Mouse (Mus musculus): Measurements from ENCODE around the gene Uts2.
A peak's percentile ranks its signal among the peaks of the same experiment; 100 is the strongest.
"Not testable (repeated sequence)": the region's sequence is repeated elsewhere in the genome, so short reads cannot be mapped to it uniquely, and the experiment has no call there.

Uts2 gene

GRCm38 (mm10) chr4:151010316-151010715, 13.4 kb downstream of the Uts2 start:
- no peak for DNase-seq (ENCODE audit: extremely low read depth, insufficient read length, low spot score)

- no peak for DNase-seq (ENCODE audit: extremely low read depth, insufficient read length, low spot score)
Observed at GRCm38 (mm10) chr4:151015946-151016345, 19.0 kb downstream of the Uts2 start.

- not testable (repeated sequence) for DNase-seq (ENCODE audit: extremely low read depth, insufficient read length, low spot score)
Observed at GRCm38 (mm10) chr4:151017356-151017755, 20.5 kb downstream of the Uts2 start.

- DNase-seq (ENCODE audit: extremely low read depth, insufficient read length, low spot score) = no peak
Observed at GRCm38 (mm10) chr4:151024152-151024551, 27.3 kb downstream of the Uts2 start.

DNA sequence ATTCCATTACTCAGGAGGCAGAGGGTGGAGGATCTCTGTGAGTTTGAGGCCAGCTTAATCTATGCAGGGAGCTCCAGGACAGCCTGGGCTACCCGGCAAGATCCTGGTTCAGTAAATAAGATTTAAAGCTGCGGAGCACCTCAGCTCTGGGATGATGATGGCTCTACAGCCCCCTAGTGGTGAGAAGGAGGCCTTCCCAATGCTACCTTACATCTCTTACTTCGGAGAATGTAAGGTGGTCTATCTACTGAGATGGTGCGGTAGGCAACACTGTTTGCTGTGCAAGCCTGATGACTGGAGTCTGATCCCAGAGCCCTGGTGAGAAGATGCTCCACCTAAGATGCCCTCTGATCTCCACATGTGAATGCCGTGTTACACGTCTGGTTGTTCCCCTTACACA, 30.1 kb downstream of the Uts2 start:
- DNase-seq (ENCODE audit: extremely low read depth, insufficient read length, low spot score) = no peak

DNA sequence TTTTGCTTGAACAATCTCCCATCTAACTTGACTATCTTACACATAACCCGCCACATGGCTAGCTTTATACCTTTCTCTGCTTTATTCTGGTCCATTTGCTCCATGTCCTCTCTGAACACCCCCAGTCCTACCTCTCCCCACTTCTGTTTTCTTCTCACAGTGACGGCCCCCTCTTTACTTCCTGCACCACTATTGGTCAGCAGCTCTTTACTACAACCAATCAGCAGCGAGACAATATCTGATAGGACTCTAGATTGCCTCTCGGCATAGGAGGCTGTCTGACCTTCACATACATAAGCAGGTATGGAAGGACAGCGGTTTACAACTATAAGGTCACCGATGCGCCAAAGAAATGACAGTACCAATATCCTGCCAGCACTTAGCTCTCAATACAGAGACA, 39.6 kb downstream of the Uts2 start:
- no peak for DNase-seq (ENCODE audit: extremely low read depth, insufficient read length, low spot score)

- DNase-seq (ENCODE audit: extremely low read depth, insufficient read length, low spot score) = no peak
Observed at GRCm38 (mm10) chr4:151037800-151038199, 40.9 kb downstream of the Uts2 start.

DNA sequence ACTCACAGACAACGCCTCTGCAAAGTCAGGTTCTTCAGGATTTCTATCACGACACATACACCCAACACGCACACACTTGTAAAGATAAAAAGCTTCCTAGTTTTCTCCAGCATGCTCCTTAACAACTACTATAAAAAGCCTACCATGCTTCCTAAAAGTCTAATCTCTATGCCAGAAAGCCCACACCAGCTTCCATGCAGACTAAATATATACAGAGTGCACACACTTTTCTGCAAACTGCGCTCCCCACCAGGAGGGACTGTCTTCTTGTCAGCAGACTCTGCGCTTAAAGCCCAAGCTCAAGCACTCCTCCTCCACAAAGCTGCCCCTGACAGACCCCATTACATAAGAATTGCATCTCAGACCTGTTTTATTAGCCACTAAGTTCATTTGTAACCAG, 44.6 kb downstream of the Uts2 start:
- no peak for DNase-seq (ENCODE audit: extremely low read depth, insufficient read length, low spot score)

DNA sequence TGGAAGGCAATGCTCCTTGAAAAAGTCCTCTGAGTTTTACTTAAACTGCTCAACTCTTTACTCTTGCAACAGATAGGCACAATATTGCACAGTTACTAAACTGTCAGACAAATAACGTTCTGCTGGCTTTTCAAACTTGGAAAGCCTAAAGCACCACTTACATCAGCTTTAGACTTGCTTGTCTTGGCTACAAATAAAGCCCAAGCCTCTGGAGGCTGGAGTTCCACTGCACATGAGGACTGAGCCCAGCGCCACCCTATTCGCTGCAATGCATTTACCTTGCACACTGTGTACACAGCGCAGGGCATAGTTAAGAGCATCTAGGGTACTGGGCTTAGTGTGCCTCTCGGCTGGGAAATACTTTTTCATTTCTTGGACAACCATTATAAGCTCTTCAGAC, 46.4 kb downstream of the Uts2 start:
- DNase-seq (ENCODE audit: extremely low read depth, insufficient read length, low spot score) = no peak

GRCm38 (mm10) chr4:151044037-151044943, 47.4 kb downstream of the Uts2 start, which contains the start of gene Per3:
TSS of gene Per3 (minus strand) at chr4:151044665.
- DNase-seq (ENCODE audit: extremely low read depth, insufficient read length, low spot score) = peak; percentile 91

GRCm38 (mm10) chr4:151044944-151045570, 48.2 kb downstream of the Uts2 start:
- no peak for DNase-seq (ENCODE audit: extremely low read depth, insufficient read length, low spot score)

DNA sequence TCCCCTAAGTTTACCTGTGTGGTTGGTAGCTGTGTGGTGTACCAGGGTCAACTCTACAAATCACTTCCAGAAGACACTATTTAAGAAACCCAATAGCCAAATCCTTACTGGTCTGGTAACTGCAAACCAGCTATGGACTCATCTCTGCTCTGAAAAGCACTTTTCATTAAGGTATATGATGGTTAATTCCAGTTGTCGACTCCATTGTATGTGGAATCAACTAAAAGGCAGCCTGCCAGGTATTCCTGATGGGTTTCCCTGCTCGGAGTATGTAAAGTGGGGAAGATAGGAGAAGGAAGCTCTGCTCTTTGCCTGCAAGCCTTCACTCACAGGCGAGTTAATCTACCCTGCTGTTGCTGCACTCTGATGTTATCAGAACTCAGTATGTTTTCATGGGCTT, 49.6 kb downstream of the Uts2 start:
- DNase-seq (ENCODE audit: extremely low read depth, insufficient read length, low spot score) = no peak

DNA sequence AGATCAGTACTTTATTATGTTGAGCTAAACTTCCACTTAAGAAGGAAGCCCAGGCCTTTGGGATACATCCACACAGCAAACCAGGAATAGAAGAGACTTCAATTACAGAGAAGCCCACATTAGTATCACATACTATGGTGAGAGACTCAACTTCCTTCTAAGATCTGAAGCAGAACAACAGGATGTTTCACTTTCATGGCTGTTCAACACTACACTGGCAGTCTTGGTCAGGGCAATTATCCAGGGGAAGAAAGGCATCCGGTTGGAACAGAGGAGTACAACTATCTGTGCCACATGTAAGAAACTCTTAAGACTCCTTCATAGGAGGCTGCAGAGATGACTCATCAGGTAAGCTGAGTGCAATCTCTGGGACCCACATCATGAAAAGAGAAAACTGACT, 54.3 kb downstream of the Uts2 start:
- no peak for DNase-seq (ENCODE audit: extremely low read depth, insufficient read length, low spot score)
